Mouse (Mus musculus): ENCODE results near the gene Pla2g5. TPM values are rescaled to one million over a fixed set of nuclear protein-coding genes. Genes with fewer than 3 reads are reported as not detected.

The Pla2g5 gene
- polyA plus RNA-seq, 1 experiment from 2014 or later = 0.34 TPM

- Histone ChIP-seq H3K4me1 (replicated peaks; ENCODE audit: control insufficient read depth, insufficient read depth) (no peaks in the 10 kb centered on the region; the same call in 1 of the 2 replicates), H3K4me3 (ENCODE audit: low read depth, low read length) (no peak overlapping the region), H3K27me3 (ENCODE audit: control insufficient read depth, insufficient read depth, low read length) (no peaks in the 10 kb centered on the region), H3K9me3 (ENCODE audit: control insufficient read depth, low read length) (no peaks in the 10 kb centered on the region), H3K36me3 (ENCODE audit: control insufficient read depth, insufficient read depth, low read length) (no peaks in the 10 kb centered on the region), H3K4me2 (replicated peaks; ENCODE audit: low read depth) (no peak overlapping the region), H3K27ac (replicated peaks) (no peak overlapping the region), H3K9ac (ENCODE audit: low read length) (no peak overlapping the region)
- WGBS = 49% methylated on average over 2 of the region's 2 CpGs
- TF ChIP-seq CTCF (IDR thresholded peaks at IDR 0.05; ENCODE audit: low read depth) (peak; percentile 79), EP300 (optimal IDR thresholded peaks at IDR 0.05) (no peak)
- DNase-seq (ENCODE audit: low spot score) (peak; percentile 57), ATAC-seq (ENCODE audit: low FRiP score, low TSS enrichment) (peak; percentile 69)
These were observed 70.0 kb downstream of the Pla2g5 start for GRCm38 (mm10) chr4:138793276-138793675.

GRCm38 (mm10) chr4:138792599-138792998 is 70.7 kb downstream of the Pla2g5 start:
- peak; percentile 44 for DNase-seq (ENCODE audit: low spot score)
- peak; percentile 45; the same call in 1 of the 2 replicates for ATAC-seq (ENCODE audit: low FRiP score, low TSS enrichment)
- H3K27ac ChIP-seq (replicated peaks) = peak overlapping the region; percentile 35; the same call in 1 of the 2 replicates
- peak overlapping the region; percentile 8; the same call in 1 of the 2 replicates for H3K9ac ChIP-seq (ENCODE audit: low read length)
- no peak overlapping the region for H3K4me2 ChIP-seq (replicated peaks; ENCODE audit: low read depth)
- WGBS = 14% methylated on average over 9 of the region's 9 CpGs
- H3K4me3 ChIP-seq (ENCODE audit: low read depth, low read length) = no peak overlapping the region
- H3K27me3 ChIP-seq (ENCODE audit: control insufficient read depth, insufficient read depth, low read length) = no peaks in the 10 kb centered on the region
- H3K4me1 ChIP-seq (replicated peaks; ENCODE audit: control insufficient read depth, insufficient read depth) = no peaks in the 10 kb centered on the region; the same call in 1 of the 2 replicates
- no peaks in the 10 kb centered on the region for H3K9me3 ChIP-seq (ENCODE audit: control insufficient read depth, low read length)
- H3K36me3 ChIP-seq (ENCODE audit: control insufficient read depth, insufficient read depth, low read length) = no peaks in the 10 kb centered on the region
- TF ChIP-seq CTCF (IDR thresholded peaks at IDR 0.05; ENCODE audit: low read depth) (no peak), EP300 (optimal IDR thresholded peaks at IDR 0.05) (no peak)

- no peak for ATAC-seq (ENCODE audit: low FRiP score, low TSS enrichment)
- WGBS = 50% methylated on average over 6 of the region's 6 CpGs
- no peak overlapping the region for H3K27ac ChIP-seq (replicated peaks)
- no peak overlapping the region for H3K4me3 ChIP-seq (ENCODE audit: low read depth, low read length)
- H3K27me3 ChIP-seq (ENCODE audit: control insufficient read depth, insufficient read depth, low read length) = no peaks in the 10 kb centered on the region
- H3K4me2 ChIP-seq (replicated peaks; ENCODE audit: low read depth) = no peak overlapping the region
- no peaks in the 10 kb centered on the region for H3K9me3 ChIP-seq (ENCODE audit: control insufficient read depth, low read length)
- H3K9ac ChIP-seq (ENCODE audit: low read length) = no peak overlapping the region
- H3K4me1 ChIP-seq (replicated peaks; ENCODE audit: control insufficient read depth, insufficient read depth) = no peaks in the 10 kb centered on the region; the same call in 1 of the 2 replicates
- TF ChIP-seq CTCF (IDR thresholded peaks at IDR 0.05; ENCODE audit: low read depth) = no peak
- no peak for TF ChIP-seq EP300 (optimal IDR thresholded peaks at IDR 0.05)
- DNase-seq (ENCODE audit: low spot score) = no peak
- H3K36me3 ChIP-seq (ENCODE audit: control insufficient read depth, insufficient read depth, low read length) = no peaks in the 10 kb centered on the region
These were observed 71.8 kb downstream of the Pla2g5 start for GRCm38 (mm10) chr4:138791452-138791851.

- no peak for TF ChIP-seq EP300 (optimal IDR thresholded peaks at IDR 0.05)
- no peak for TF ChIP-seq CTCF (IDR thresholded peaks at IDR 0.05; ENCODE audit: low read depth)
- Histone ChIP-seq H3K4me1 (replicated peaks; ENCODE audit: control insufficient read depth, insufficient read depth) (no peaks in the 10 kb centered on the region; the same call in 1 of the 2 replicates), H3K4me2 (replicated peaks; ENCODE audit: low read depth) (no peak overlapping the region), H3K9me3 (ENCODE audit: control insufficient read depth, low read length) (no peaks in the 10 kb centered on the region), H3K4me3 (ENCODE audit: low read depth, low read length) (no peak overlapping the region), H3K27ac (replicated peaks) (no peak overlapping the region), H3K27me3 (ENCODE audit: control insufficient read depth, insufficient read depth, low read length) (no peaks in the 10 kb centered on the region), H3K36me3 (ENCODE audit: control insufficient read depth, insufficient read depth, low read length) (no peaks in the 10 kb centered on the region), H3K9ac (ENCODE audit: low read length) (no peak overlapping the region)
- DNase-seq (ENCODE audit: low spot score) = no peak
- ATAC-seq (ENCODE audit: low FRiP score, low TSS enrichment) = no peak
- WGBS = 64% methylated on average over 4 of the region's 4 CpGs
These were observed 74.9 kb downstream of the Pla2g5 start for GRCm38 (mm10) chr4:138788381-138788780.

GRCm38 (mm10) chr4:138786141-138786540 is 77.1 kb downstream of the Pla2g5 start:
- Histone ChIP-seq H3K27me3 (ENCODE audit: control insufficient read depth, insufficient read depth, low read length) (no peaks in the 10 kb centered on the region), H3K36me3 (ENCODE audit: control insufficient read depth, insufficient read depth, low read length) (no peaks in the 10 kb centered on the region), H3K9me3 (ENCODE audit: control insufficient read depth, low read length) (no peaks in the 10 kb centered on the region), H3K27ac (replicated peaks) (no peak overlapping the region), H3K4me3 (ENCODE audit: low read depth, low read length) (no peak overlapping the region), H3K9ac (ENCODE audit: low read length) (0 out of 2 replicates have a peak overlapping the region, but pooled peaks have one; percentile 13), H3K4me1 (replicated peaks; ENCODE audit: control insufficient read depth, insufficient read depth) (no peaks in the 10 kb centered on the region), H3K4me2 (replicated peaks; ENCODE audit: low read depth) (no peak overlapping the region)
- DNase-seq (ENCODE audit: low spot score) (no peak), ATAC-seq (ENCODE audit: low FRiP score, low TSS enrichment) (no peak)
- TF ChIP-seq EP300 (optimal IDR thresholded peaks at IDR 0.05) (no peak), CTCF (IDR thresholded peaks at IDR 0.05; ENCODE audit: low read depth) (no peak)
- WGBS = 38% methylated on average over 4 of the region's 4 CpGs

GRCm38 (mm10) chr4:138785721-138786120 is 77.6 kb downstream of the Pla2g5 start:
- no peak overlapping the region for H3K4me2 ChIP-seq (replicated peaks; ENCODE audit: low read depth)
- ATAC-seq (ENCODE audit: low FRiP score, low TSS enrichment) (no peak; the same call in 1 of the 2 replicates), DNase-seq (ENCODE audit: low spot score) (no peak)
- no peak overlapping the region for H3K27ac ChIP-seq (replicated peaks)
- no peaks in the 10 kb centered on the region for H3K4me1 ChIP-seq (replicated peaks; ENCODE audit: control insufficient read depth, insufficient read depth)
- no peaks in the 10 kb centered on the region for H3K27me3 ChIP-seq (ENCODE audit: control insufficient read depth, insufficient read depth, low read length)
- 59% methylated on average over 4 of the region's 4 CpGs for WGBS
- 0 out of 2 replicates have a peak overlapping the region, but pooled peaks have one; percentile 13 for H3K9ac ChIP-seq (ENCODE audit: low read length)
- TF ChIP-seq CTCF (IDR thresholded peaks at IDR 0.05; ENCODE audit: low read depth) (peak; percentile 53), EP300 (optimal IDR thresholded peaks at IDR 0.05) (no peak)
- no peak overlapping the region for H3K4me3 ChIP-seq (ENCODE audit: low read depth, low read length)
- H3K9me3 ChIP-seq (ENCODE audit: control insufficient read depth, low read length) = no peaks in the 10 kb centered on the region
- H3K36me3 ChIP-seq (ENCODE audit: control insufficient read depth, insufficient read depth, low read length) = no peaks in the 10 kb centered on the region

All from stomach, postnatal 0 days (tissue).